Mouse (Mus musculus) midbrain, embryonic 15.5 days (tissue): ENCODE measurements around the gene Tbc1d23. TPM values are rescaled to one million over a fixed set of nuclear protein-coding genes. Genes with fewer than 3 reads are reported as not detected.
"Not testable (repeated sequence)": the region's sequence is repeated elsewhere in the genome, so short reads cannot be mapped to it uniquely, and the experiment has no call there.

ENCODE experiments used
- ATAC-seq: fragments of 200-750 bp; cut with Nextera tagmentation; replicated peaks from 2 replicates; pipeline ENCODE4 v1.8.0; 2017; ENCODE audit warnings: moderate TSS enrichment
- H3K27ac ChIP-seq: fragments of 300-500 bp; sonication (generic); 2 replicates; pipeline ENCODE4 v1.5.1; 2015; ENCODE audit warnings: mild to moderate bottlenecking, inconsistent platforms
- H3K27me3 ChIP-seq: fragments of 300-500 bp; sonication (generic); replicated peaks from 2 replicates; pipeline ENCODE4 v1.6.1; 2015; ENCODE audit warnings: inconsistent platforms
- H3K36me3 ChIP-seq: fragments of 300-500 bp; sonication (generic); replicated peaks from 2 replicates; pipeline ENCODE4 v1.6.1; 2015; ENCODE audit warnings: inconsistent platforms
- H3K4me1 ChIP-seq: fragments of 300-500 bp; sonication (generic); 2 replicates; pipeline ENCODE4 v1.6.1; 2015; ENCODE audit warnings: inconsistent platforms
- H3K4me2 ChIP-seq: fragments of 300-500 bp; sonication (generic); 2 replicates; pipeline ENCODE4 v1.6.1; 2015; ENCODE audit warnings: inconsistent platforms, mild to moderate bottlenecking, moderate library complexity
- H3K4me3 ChIP-seq: fragments of 300-500 bp; sonication (generic); 2 replicates; pipeline ENCODE4 v1.5.1; 2015; ENCODE audit warnings: mild to moderate bottlenecking, inconsistent platforms
- H3K9ac ChIP-seq: fragments of 300-500 bp; sonication (generic); 2 replicates; pipeline ENCODE4 v1.6.1; 2015; ENCODE audit warnings: mild to moderate bottlenecking, inconsistent platforms
- H3K9me3 ChIP-seq: fragments of 300-500 bp; sonication (generic); 2 replicates; pipeline ENCODE4 v1.6.1; 2016; ENCODE audit warnings: inconsistent platforms
- WGBS: fragments of 180-500 bp; shearing (Covaris S2); methylation state at CpG from one replicate; pipeline ENCODE4 v1.1.7; 2015; ENCODE audit warnings: mixed read lengths; 5-methylcytosine and 5-hydroxymethylcytosine counted together
- polyA plus RNA-seq: library from polyadenylated mRNA; unstranded; fragments of >200 nt; fragmentation: Nextera tagmentation; extraction: Ambion mirVana; gene quantifications from 2 replicates; pipeline ENCODE4 v1.2.1, GENCODE M21; 2015

Tbc1d23 gene
- polyA plus RNA-seq, 1 experiment from 2014 or later = 34.8 TPM

GRCm38 (mm10) chr16:57247464-57247863 lies 16.2 kb upstream of the Tbc1d23 start:
- WGBS = 93% methylated on average over 4 of the region's 4 CpGs
- Histone ChIP-seq H3K4me2 (no peak overlapping the region), H3K36me3 (no peaks in the 10 kb centered on the region), H3K4me3 (no peak overlapping the region), H3K9me3 (no peaks in the 10 kb centered on the region), H3K4me1 (no peaks in the 10 kb centered on the region), H3K9ac (no peak overlapping the region), H3K27ac (no peak overlapping the region), H3K27me3 (no peaks in the 10 kb centered on the region)
- no peak for ATAC-seq

GRCm38 (mm10) chr16:57246596-57246995 lies 15.3 kb upstream of the Tbc1d23 start:
- Histone ChIP-seq H3K27ac (no peak overlapping the region), H3K27me3 (no peaks in the 10 kb centered on the region), H3K36me3 (no peaks in the 10 kb centered on the region), H3K4me3 (no peak overlapping the region), H3K9ac (no peak overlapping the region), H3K4me2 (no peak overlapping the region), H3K4me1 (no peaks in the 10 kb centered on the region), H3K9me3 (no peaks in the 10 kb centered on the region)
- no peak for ATAC-seq
- 88% methylated on average over 3 of the region's 3 CpGs for WGBS

- no peaks in the 10 kb centered on the region for H3K27me3 ChIP-seq
- H3K9me3 ChIP-seq = no peaks in the 10 kb centered on the region
- H3K4me1 ChIP-seq = no peaks in the 10 kb centered on the region
- no peak overlapping the region for H3K9ac ChIP-seq
- ATAC-seq = peak; percentile 87
- H3K4me3 ChIP-seq = no peak overlapping the region
- H3K27ac ChIP-seq = no peak overlapping the region
- no peak overlapping the region for H3K4me2 ChIP-seq
- 13% methylated on average over 6 of the region's 6 CpGs for WGBS
- H3K36me3 ChIP-seq = no peaks in the 10 kb centered on the region
Measured at GRCm38 (mm10) chr16:57243858-57244248, 12.5 kb upstream of the Tbc1d23 start.

GRCm38 (mm10) chr16:57243205-57243857 lies 12.0 kb upstream of the Tbc1d23 start:
- no peaks in the 10 kb centered on the region for H3K36me3 ChIP-seq
- no peaks in the 10 kb centered on the region for H3K9me3 ChIP-seq
- no peak overlapping the region for H3K4me2 ChIP-seq
- no peak overlapping the region for H3K9ac ChIP-seq
- ATAC-seq = peak; percentile 11; the same call in 1 of the 2 replicates
- H3K27ac ChIP-seq = no peak overlapping the region
- no peaks in the 10 kb centered on the region for H3K4me1 ChIP-seq
- WGBS = 57% methylated on average over 10 of the region's 10 CpGs
- H3K4me3 ChIP-seq = no peak overlapping the region
- no peaks in the 10 kb centered on the region for H3K27me3 ChIP-seq

GRCm38 (mm10) chr16:57242857-57243204 lies 11.5 kb upstream of the Tbc1d23 start:
- Histone ChIP-seq H3K4me1 (no peaks in the 10 kb centered on the region), H3K36me3 (no peaks in the 10 kb centered on the region), H3K9ac (no peak overlapping the region), H3K4me3 (no peak overlapping the region), H3K9me3 (no peaks in the 10 kb centered on the region), H3K4me2 (no peak overlapping the region), H3K27ac (no peak overlapping the region), H3K27me3 (no peaks in the 10 kb centered on the region)
- WGBS = 89% methylated on average over 5 of the region's 5 CpGs
- ATAC-seq = no peak

GRCm38 (mm10) chr16:57235871-57236510 lies 4.7 kb upstream of the Tbc1d23 start:
- ATAC-seq = no peak
- Histone ChIP-seq H3K4me1 (no peaks in the 10 kb centered on the region), H3K9ac (no peak overlapping the region), H3K4me2 (no peak overlapping the region), H3K36me3 (no peaks in the 10 kb centered on the region), H3K27me3 (no peaks in the 10 kb centered on the region), H3K27ac (no peak overlapping the region), H3K9me3 (no peaks in the 10 kb centered on the region), H3K4me3 (no peak overlapping the region)
- 53% methylated on average over 7 of the region's 7 CpGs for WGBS

GRCm38 (mm10) chr16:57231937-57232310 lies 620 bp upstream of the Tbc1d23 start:
- 65% methylated on average over 4 of the region's 5 CpGs for WGBS
- not testable (repeated sequence) for H3K9me3 ChIP-seq, H3K36me3 ChIP-seq, ATAC-seq, H3K27me3 ChIP-seq
- Histone ChIP-seq H3K9ac (peak overlapping the region; percentile 20; the same call in 1 of the 2 replicates), H3K4me3 (peak overlapping the region; percentile 98), H3K4me1 (peaks cover 19% of the 10 kb centered on the region), H3K4me2 (peak overlapping the region; percentile 74), H3K27ac (peak overlapping the region; percentile 84)

GRCm38 (mm10) chr16:57226444-57226843 lies 4.9 kb downstream of the Tbc1d23 start:
- no peak overlapping the region for H3K4me2 ChIP-seq
- no peaks in the 10 kb centered on the region for H3K9me3 ChIP-seq
- no peak overlapping the region for H3K4me3 ChIP-seq
- H3K4me1 ChIP-seq = peaks cover 19% of the 10 kb centered on the region
- H3K9ac ChIP-seq = no peak overlapping the region
- H3K27me3 ChIP-seq = no peaks in the 10 kb centered on the region
- no peak for ATAC-seq
- WGBS = 90% methylated on average over 5 of the region's 5 CpGs
- H3K27ac ChIP-seq = no peak overlapping the region
- H3K36me3 ChIP-seq = no peaks in the 10 kb centered on the region

GRCm38 (mm10) chr16:57220361-57220760 lies 10.9 kb downstream of the Tbc1d23 start:
- Histone ChIP-seq H3K9ac (no peak overlapping the region), H3K4me2 (no peak overlapping the region), H3K27me3 (no peaks in the 10 kb centered on the region), H3K4me3 (no peak overlapping the region), H3K4me1 (no peaks in the 10 kb centered on the region), H3K9me3 (no peaks in the 10 kb centered on the region), H3K36me3 (no peaks in the 10 kb centered on the region), H3K27ac (no peak overlapping the region)
- WGBS = 98% methylated on average over 6 of the region's 6 CpGs
- no peak for ATAC-seq

GRCm38 (mm10) chr16:57215957-57216356 lies 15.3 kb downstream of the Tbc1d23 start:
- no peaks in the 10 kb centered on the region for H3K27me3 ChIP-seq
- no peak overlapping the region for H3K9ac ChIP-seq
- no peak for ATAC-seq
- H3K27ac ChIP-seq = no peak overlapping the region
- no peaks in the 10 kb centered on the region for H3K9me3 ChIP-seq
- H3K4me2 ChIP-seq = no peak overlapping the region
- H3K4me1 ChIP-seq = no peaks in the 10 kb centered on the region
- peaks cover 5% of the 10 kb centered on the region; the same call in 1 of the 2 replicates for H3K36me3 ChIP-seq
- H3K4me3 ChIP-seq = no peak overlapping the region

- H3K9ac ChIP-seq = no peak overlapping the region
- H3K4me2 ChIP-seq = no peak overlapping the region
- H3K36me3 ChIP-seq = peaks cover 18% of the 10 kb centered on the region; the same call in 1 of the 2 replicates
- no peaks in the 10 kb centered on the region for H3K27me3 ChIP-seq
- no peaks in the 10 kb centered on the region for H3K4me1 ChIP-seq
- no peak overlapping the region for H3K4me3 ChIP-seq
- no peaks in the 10 kb centered on the region for H3K9me3 ChIP-seq
- H3K27ac ChIP-seq = no peak overlapping the region
- WGBS = 93% methylated on average over 2 of the region's 2 CpGs
- ATAC-seq = no peak
Measured at GRCm38 (mm10) chr16:57211037-57211436, 20.3 kb downstream of the Tbc1d23 start.

GRCm38 (mm10) chr16:57208342-57208741 lies 23.0 kb downstream of the Tbc1d23 start:
- H3K9me3 ChIP-seq = no peaks in the 10 kb centered on the region
- no peak overlapping the region for H3K4me2 ChIP-seq
- WGBS = 89% methylated on average over 2 of the region's 2 CpGs
- no peaks in the 10 kb centered on the region for H3K4me1 ChIP-seq
- ATAC-seq = no peak
- peaks cover 18% of the 10 kb centered on the region; the same call in 1 of the 2 replicates for H3K36me3 ChIP-seq
- H3K27me3 ChIP-seq = no peaks in the 10 kb centered on the region
- H3K9ac ChIP-seq = no peak overlapping the region
- no peak overlapping the region for H3K4me3 ChIP-seq
- no peak overlapping the region for H3K27ac ChIP-seq

- no peak overlapping the region for H3K9ac ChIP-seq
- no peaks in the 10 kb centered on the region for H3K9me3 ChIP-seq
- H3K4me3 ChIP-seq = no peak overlapping the region
- no peak overlapping the region for H3K4me2 ChIP-seq
- no peaks in the 10 kb centered on the region for H3K4me1 ChIP-seq
- H3K36me3 ChIP-seq = peaks cover 5% of the 10 kb centered on the region; the same call in 1 of the 2 replicates
- 80% methylated on average over 3 of the region's 3 CpGs for WGBS
- ATAC-seq = no peak
- no peaks in the 10 kb centered on the region for H3K27me3 ChIP-seq
- H3K27ac ChIP-seq = no peak overlapping the region
Measured at GRCm38 (mm10) chr16:57197281-57197680, 34.0 kb downstream of the Tbc1d23 start.
